Mouse (Mus musculus) testis, adult 2 months (tissue): Measurements from ENCODE around the gene Rrp1b. TPM values are rescaled to one million over a fixed set of nuclear protein-coding genes. Genes with fewer than 3 reads are reported as not detected.
"Not testable (repeated sequence)": the region's sequence is repeated elsewhere in the genome, so short reads cannot be mapped to it uniquely, and the experiment has no call there.

Source experiments
- H3K27ac ChIP-seq: fragments of 200-500 bp; 2 replicates; pipeline ENCODE4 v1.5.1; 2012; ENCODE audit warnings: low read depth, low read length; ENCODE audit not compliant: control insufficient read depth, insufficient read depth
- H3K27me3 ChIP-seq: fragments of 200-500 bp; 2 replicates; pipeline ENCODE4 v1.6.1; 2012; ENCODE audit warnings: mild to moderate bottlenecking, low read length, moderate library complexity; ENCODE audit not compliant: control insufficient read depth, insufficient read depth
- H3K36me3 ChIP-seq: fragments of 200-500 bp; 2 replicates; pipeline ENCODE4 v1.6.1; 2012; ENCODE audit warnings: mild to moderate bottlenecking, low read length; ENCODE audit not compliant: control insufficient read depth, insufficient read depth
- H3K4me1 ChIP-seq: fragments of 200-500 bp; 2 replicates; pipeline ENCODE4 v1.6.1; 2012; ENCODE audit warnings: low read length; ENCODE audit not compliant: control insufficient read depth, insufficient read depth
- H3K4me3 ChIP-seq: fragments of 200-500 bp; 2 replicates; pipeline ENCODE4 v1.5.1; 2012; ENCODE audit warnings: low read depth, mild to moderate bottlenecking, low read length, moderate library complexity, mixed read lengths; ENCODE audit not compliant: control insufficient read depth
- CTCF ChIP-seq: fragments of 200-500 bp; IDR thresholded peaks from 2 replicates; pipeline ENCODE4 v1.5.1; 2012; ENCODE audit warnings: low read depth, mild to moderate bottlenecking, inconsistent platforms, low read length, moderate library complexity; ENCODE audit not compliant: control insufficient read depth, insufficient read depth, insufficient replicate concordance
- POLR2A ChIP-seq: fragments of 200-500 bp; IDR thresholded peaks from 2 replicates; pipeline ENCODE4 v1.6.1; 2012; ENCODE audit warnings: low read depth, mild to moderate bottlenecking, inconsistent platforms, low read length, moderate library complexity; ENCODE audit not compliant: control insufficient read depth
- polyA plus RNA-seq: library from polyadenylated mRNA; depleted of rRNA; stranded (reverse); fragments of >200 nt; gene quantifications from 2 replicates; pipeline ENCODE4 v1.2.3, GENCODE M21; 2012

Gene Rrp1b
- polyA plus RNA-seq, 1 experiment, result 6.7 TPM

GRCm38 (mm10) chr17:32087069-32087468, 51.2 kb downstream of the Rrp1b start:
- no peak overlapping the region for H3K4me3 ChIP-seq
- no peaks in the 10 kb centered on the region for H3K36me3 ChIP-seq
- peaks cover 12% of the 10 kb centered on the region for H3K4me1 ChIP-seq
- TF ChIP-seq CTCF (no peak), POLR2A (no peak)
- H3K27me3 ChIP-seq, result no peaks in the 10 kb centered on the region
- H3K27ac ChIP-seq, result no peak overlapping the region

DNA sequence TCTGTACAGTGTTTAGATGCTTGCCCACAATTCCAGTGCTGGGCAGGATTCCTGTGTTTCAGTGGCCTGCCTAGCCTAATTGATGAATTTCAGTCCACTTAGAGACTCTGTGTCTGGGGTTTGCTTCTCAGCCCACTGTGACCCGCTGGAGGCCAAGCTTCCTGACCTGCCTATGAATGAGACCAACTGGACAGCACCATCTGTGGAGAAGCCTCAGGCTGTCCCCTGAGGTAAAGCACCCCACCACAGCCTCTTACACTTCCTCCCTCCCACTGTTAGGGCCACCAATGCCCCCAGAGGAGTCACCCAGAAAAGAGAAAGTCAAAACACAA, 55.1 kb downstream of the Rrp1b start:
- Histone ChIP-seq H3K4me3 (peak overlapping the region; percentile 80), H3K27ac (no peak overlapping the region), H3K36me3 (no peaks in the 10 kb centered on the region), H3K27me3 (no peaks in the 10 kb centered on the region), H3K4me1 (peaks cover 10% of the 10 kb centered on the region)
- TF ChIP-seq CTCF, result no peak
- no peak for TF ChIP-seq POLR2A

GRCm38 (mm10) chr17:32091364-32092240, 55.7 kb downstream of the Rrp1b start:
- H3K4me1 ChIP-seq, H3K27me3 ChIP-seq, H3K27ac ChIP-seq, H3K36me3 ChIP-seq: not testable (repeated sequence)
- H3K4me3 ChIP-seq, result peak overlapping the region; percentile 80

DNA sequence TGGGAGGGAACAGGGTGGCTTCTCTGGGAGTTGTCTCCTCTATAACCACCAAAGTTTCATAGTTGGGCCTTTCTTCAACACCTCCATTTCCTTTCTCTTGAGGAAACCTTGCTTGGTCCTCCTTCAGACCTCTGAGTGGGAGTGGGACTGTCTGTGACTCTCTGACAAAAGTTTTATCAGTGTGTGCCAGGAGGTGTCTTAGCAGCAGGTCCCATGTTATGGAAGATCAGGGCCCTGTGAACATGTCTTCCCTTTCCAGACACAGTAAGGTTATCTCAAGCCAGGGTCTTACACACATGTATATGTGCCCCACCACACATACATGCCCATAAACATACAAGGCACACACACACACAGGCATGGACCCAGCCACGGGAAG, 56.3 kb downstream of the Rrp1b start:
- no peaks in the 10 kb centered on the region for H3K36me3 ChIP-seq
- no peak for TF ChIP-seq CTCF
- TF ChIP-seq POLR2A, result no peak
- H3K27ac ChIP-seq, result no peak overlapping the region
- no peaks in the 10 kb centered on the region for H3K27me3 ChIP-seq
- peaks cover 10% of the 10 kb centered on the region for H3K4me1 ChIP-seq
- H3K4me3 ChIP-seq, result no peak overlapping the region

DNA sequence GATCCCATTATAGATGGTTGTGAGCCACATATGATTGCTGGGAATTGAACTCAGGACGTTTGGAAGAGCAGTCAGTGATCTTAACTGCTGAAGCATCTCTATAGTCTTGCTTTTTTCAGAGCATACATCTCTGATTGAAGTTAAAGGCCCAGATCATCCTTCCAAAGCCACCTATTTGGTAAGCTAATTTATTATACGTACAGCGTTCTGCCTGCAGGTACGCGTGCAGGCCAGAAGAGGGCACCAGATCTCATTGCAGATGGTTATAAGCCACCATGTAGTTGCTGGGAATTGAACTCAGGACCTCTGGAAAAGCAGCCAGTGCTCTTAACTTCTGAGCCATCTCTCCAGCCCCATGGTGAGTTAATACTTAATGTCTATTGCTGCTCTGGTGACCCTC, 57.0 kb downstream of the Rrp1b start:
- no peak for TF ChIP-seq POLR2A
- peak; percentile 48; the same call in 1 of the 2 replicates for TF ChIP-seq CTCF
- H3K4me1 ChIP-seq, result peaks cover 10% of the 10 kb centered on the region

DNA sequence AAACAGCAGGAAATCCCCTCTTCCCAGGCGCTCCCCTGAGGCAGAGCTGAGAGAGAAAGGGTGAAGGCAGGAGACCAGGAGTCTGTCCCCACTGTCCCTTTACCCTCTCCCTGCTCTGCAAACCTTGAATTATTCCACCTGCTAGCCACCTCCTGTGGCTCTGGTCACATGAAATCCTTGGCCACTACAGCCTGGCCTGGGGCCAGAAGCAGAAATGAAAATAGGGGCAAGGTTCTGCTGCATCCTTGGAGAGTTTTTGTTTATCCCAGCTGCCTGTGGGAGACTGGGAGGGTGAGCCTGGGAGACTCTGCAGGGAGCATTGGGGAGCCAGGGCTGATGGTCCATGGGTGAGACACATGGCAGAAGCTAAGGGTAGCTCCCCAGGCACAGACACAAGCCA, 61.8 kb downstream of the Rrp1b start:
- Histone ChIP-seq H3K36me3 (no peaks in the 10 kb centered on the region), H3K27ac (no peak overlapping the region), H3K4me1 (peaks cover 12% of the 10 kb centered on the region), H3K4me3 (no peak overlapping the region), H3K27me3 (no peaks in the 10 kb centered on the region)
- TF ChIP-seq POLR2A, result no peak
- no peak for TF ChIP-seq CTCF

More for the DNA sequence above, 57.0 kb downstream of the Rrp1b start:
- Histone ChIP-seq H3K36me3 (no peaks in the 10 kb centered on the region), H3K27ac (no peak overlapping the region), H3K27me3 (no peaks in the 10 kb centered on the region), H3K4me3 (no peak overlapping the region)

DNA sequence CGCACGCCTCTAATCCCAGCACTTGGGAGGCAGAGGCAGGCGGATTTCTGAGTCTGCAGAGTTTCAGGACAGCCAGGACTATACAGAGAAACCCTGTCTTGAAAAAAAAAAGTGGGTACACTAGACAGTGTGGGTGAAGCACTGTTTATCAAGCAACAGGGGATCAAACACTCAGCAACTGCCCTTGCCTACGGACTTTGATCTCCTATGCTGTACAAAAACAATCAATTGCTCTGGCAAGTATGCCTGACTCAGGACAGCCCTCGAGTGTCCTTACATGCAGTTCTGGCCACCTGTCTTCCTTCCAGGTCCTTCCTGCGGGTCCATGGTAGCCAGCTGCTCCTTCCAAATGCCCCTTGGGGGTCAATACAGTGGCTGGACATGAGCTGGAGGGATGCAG, 63.0 kb downstream of the Rrp1b start:
- H3K36me3 ChIP-seq, H3K27me3 ChIP-seq, H3K4me3 ChIP-seq, H3K27ac ChIP-seq: not testable (repeated sequence)
- peaks cover 12% of the 10 kb centered on the region for H3K4me1 ChIP-seq

- TF ChIP-seq CTCF (no peak), POLR2A (no peak)
- H3K27me3 ChIP-seq, result no peaks in the 10 kb centered on the region
- peak overlapping the region; percentile 76 for H3K4me3 ChIP-seq
- peaks cover 12% of the 10 kb centered on the region for H3K4me1 ChIP-seq
- H3K36me3 ChIP-seq, result no peaks in the 10 kb centered on the region
- no peak overlapping the region for H3K27ac ChIP-seq
Measured at GRCm38 (mm10) chr17:32099574-32099942, 63.7 kb downstream of the Rrp1b start.
